Mouse (Mus musculus) ES-E14 (cell line): ENCODE data around the gene Uvrag. TPM values are rescaled to one million over a fixed set of nuclear protein-coding genes. Genes with fewer than 3 reads are reported as not detected.

Experiments used
- DNase-seq: peaks from one replicate; pipeline ENCODE4 v3.0.0-alpha.2; 2013; ENCODE audit warnings: low read depth, low spot score
- H3K27ac ChIP-seq: 2 replicates; pipeline ENCODE4 v1.5.1; 2012; ENCODE audit warnings: low read depth, mild to moderate bottlenecking, low read length, moderate library complexity, mixed read lengths; ENCODE audit not compliant: poor library complexity, insufficient read depth, severe bottlenecking
- H3K36me3 ChIP-seq: 2 replicates; pipeline ENCODE4 v1.6.1; 2012; ENCODE audit warnings: mild to moderate bottlenecking, low read length, moderate library complexity, mixed read lengths; ENCODE audit not compliant: control insufficient read depth, poor library complexity, insufficient read depth, severe bottlenecking
- H3K4me1 ChIP-seq, 2 experiments: fragments of 150-350 bp in 1 of 2; sonication (generic) in 1 of 2; 2 replicates each; pipeline ENCODE4 v1.6.1; 2012; ENCODE audit warnings: low read length in 2 of 2, mild to moderate bottlenecking in 1 of 2, mixed read lengths in 1 of 2; ENCODE audit not compliant: control insufficient read depth in 2 of 2, insufficient read depth in 2 of 2, poor library complexity in 1 of 2
- H3K4me3 ChIP-seq, 2 experiments: fragments of 150-350 bp in 1 of 2; sonication (generic) in 1 of 2; 2 replicates each; pipeline ENCODE4 v1.5.1; 2012; ENCODE audit warnings: low read length in 2 of 2, low read depth in 1 of 2, mild to moderate bottlenecking in 1 of 2, mixed read lengths in 1 of 2; ENCODE audit not compliant: insufficient read depth in 1 of 2, poor library complexity in 1 of 2, severe bottlenecking in 1 of 2
- H3K9ac ChIP-seq: 2 replicates; pipeline ENCODE4 v1.6.1; 2012; ENCODE audit warnings: low read depth, mild to moderate bottlenecking, low read length, mixed read lengths; ENCODE audit not compliant: poor library complexity, insufficient read depth, severe bottlenecking
- H3K9me3 ChIP-seq: fragments of 150-350 bp; sonication (generic); 2 replicates; pipeline ENCODE4 v1.6.1; 2012; ENCODE audit warnings: low read depth, mild to moderate bottlenecking, low read length; ENCODE audit not compliant: control insufficient read depth, insufficient read depth
- CHD2 ChIP-seq: IDR thresholded peaks from 2 replicates; pipeline ENCODE4 v1.6.1; 2014; ENCODE audit warnings: mild to moderate bottlenecking, low read depth, low read length, inconsistent platforms
- HCFC1 ChIP-seq: IDR thresholded peaks from 2 replicates; pipeline ENCODE4 v1.6.1; 2012; ENCODE audit warnings: low read length, inconsistent platforms, borderline replicate concordance; ENCODE audit not compliant: insufficient read depth
- MAFK ChIP-seq: IDR thresholded peaks from 2 replicates; pipeline ENCODE4 v1.6.1; 2014; ENCODE audit warnings: mild to moderate bottlenecking, low read depth, low read length, inconsistent platforms; ENCODE audit not compliant: insufficient read depth
- ZC3H11A ChIP-seq: IDR thresholded peaks from 2 replicates; pipeline ENCODE4 v1.6.1; 2012; ENCODE audit warnings: low read depth, mild to moderate bottlenecking, inconsistent platforms, low read length, borderline replicate concordance
- ZNF384 ChIP-seq: IDR thresholded peaks from 2 replicates; pipeline ENCODE4 v1.6.1; 2012; ENCODE audit warnings: low read depth, low read length, inconsistent platforms
- in situ Hi-C, 2 experiments: fragments of 600-800 bp; cut with MboI; formaldehyde crosslinking; loops; one replicate each; pipeline ENCODE4 v1.15.1; 2025; ENCODE audit warnings: low sequenced_read_pairs in 2 of 2, inconsistent platforms in 1 of 2; ENCODE audit not compliant: unreplicated experiment in 2 of 2
- total RNA-seq: library from RNA; depleted of rRNA; stranded (reverse); fragments of 300-350 nt; gene quantifications from 2 replicates; pipeline ENCODE4 v1.2.3, GENCODE M21; 2012

Uvrag gene
- total RNA-seq, 1 experiment: 14.6 TPM

GRCm38 (mm10) chr7:98953649-98954048 is 187.3 kb downstream of the Uvrag start:
- no peak overlapping the region for H3K9ac ChIP-seq
- H3K36me3 ChIP-seq: no peaks in the 10 kb centered on the region
- DNase-seq: no peak
- no peak for TF ChIP-seq HCFC1
- TF ChIP-seq ZC3H11A: no peak
- no peak for TF ChIP-seq CHD2
- no peak for TF ChIP-seq ZNF384
- no peak for TF ChIP-seq MAFK
- in situ Hi-C loops: no loop called here
- no peaks in the 10 kb centered on the region for H3K9me3 ChIP-seq
- H3K4me3 ChIP-seq: no peak overlapping the region
- 0 out of 4 replicates have a peak, but pooled peaks cover 0 to 1% of the 10 kb centered on the region in 2 experiments for H3K4me1 ChIP-seq
- H3K27ac ChIP-seq: no peak overlapping the region

GRCm38 (mm10) chr7:98944986-98945385 is 196.0 kb downstream of the Uvrag start:
- no peaks in the 10 kb centered on the region for H3K9me3 ChIP-seq
- no peak for DNase-seq

GRCm38 (mm10) chr7:98943687-98944086 is 197.3 kb downstream of the Uvrag start:
- no peaks in the 10 kb centered on the region for H3K4me1 ChIP-seq
- no peaks in the 10 kb centered on the region for H3K36me3 ChIP-seq
- in situ Hi-C loops: no loop called here
- no peak for TF ChIP-seq CHD2
- no peak for TF ChIP-seq MAFK
- no peak for TF ChIP-seq ZNF384
- no peak for TF ChIP-seq ZC3H11A
- no peak for TF ChIP-seq HCFC1
- no peak for DNase-seq
- no peak overlapping the region for H3K27ac ChIP-seq
- H3K9me3 ChIP-seq: no peaks in the 10 kb centered on the region
- H3K4me3 ChIP-seq: no peak overlapping the region
- H3K9ac ChIP-seq: no peak overlapping the region

More at GRCm38 (mm10) chr7:98944986-98945385, 196.0 kb downstream of the Uvrag start:
- Histone ChIP-seq H3K4me1 (no peaks in the 10 kb centered on the region), H3K4me3 (no peak overlapping the region), H3K27ac (no peak overlapping the region), H3K36me3 (no peaks in the 10 kb centered on the region), H3K9ac (no peak overlapping the region)
- in situ Hi-C loops: no loop called here
- no peak for TF ChIP-seq ZC3H11A
- no peak for TF ChIP-seq HCFC1
- TF ChIP-seq MAFK: no peak
- no peak for TF ChIP-seq ZNF384
- TF ChIP-seq CHD2: no peak

- DNase-seq: no peak
- H3K4me1 ChIP-seq: no peaks in the 10 kb centered on the region
- no peak overlapping the region for H3K4me3 ChIP-seq
- H3K9ac ChIP-seq: no peak overlapping the region
- in situ Hi-C loops: no loop called here
- no peak for TF ChIP-seq ZNF384
- TF ChIP-seq MAFK: no peak
- no peak for TF ChIP-seq HCFC1
- no peak for TF ChIP-seq CHD2
- TF ChIP-seq ZC3H11A: no peak
- H3K27ac ChIP-seq: no peak overlapping the region
- no peaks in the 10 kb centered on the region for H3K36me3 ChIP-seq
- H3K9me3 ChIP-seq: no peaks in the 10 kb centered on the region
Observed at GRCm38 (mm10) chr7:98942746-98943145, 198.2 kb downstream of the Uvrag start.

- no peak overlapping the region for H3K27ac ChIP-seq
- no peaks in the 10 kb centered on the region for H3K36me3 ChIP-seq
- in situ Hi-C loops: no loop called here
- H3K4me1 ChIP-seq: no peaks in the 10 kb centered on the region
- DNase-seq: no peak
- H3K9ac ChIP-seq: no peak overlapping the region
- no peaks in the 10 kb centered on the region for H3K9me3 ChIP-seq
- TF ChIP-seq ZC3H11A: no peak
- TF ChIP-seq MAFK: no peak
- no peak for TF ChIP-seq CHD2
- TF ChIP-seq ZNF384: no peak
- TF ChIP-seq HCFC1: no peak
- no peak overlapping the region for H3K4me3 ChIP-seq
Observed at GRCm38 (mm10) chr7:98939194-98939593, 201.7 kb downstream of the Uvrag start.
